Mouse (Mus musculus) kidney, postnatal 14 days (tissue): ENCODE data around the gene Mymx.
"Not testable (repeated sequence)": the region's sequence is repeated elsewhere in the genome, so short reads cannot be mapped to it uniquely, and the experiment has no call there.

Experiments used
- DNase-seq: peaks from one replicate; pipeline ENCODE4 v3.0.0; 2022; ENCODE audit warnings: mixed read lengths

Mymx gene

GRCm38 (mm10) chr17:45601877-45602304 is at the start of gene Mymx:
Mymx (minus strand) TSS chr17:45602102.
- peak; percentile 70 for DNase-seq

- DNase-seq = no peak
These were observed 42.3 kb upstream of the Mymx start for GRCm38 (mm10) chr17:45644185-45644584.

GRCm38 (mm10) chr17:45642701-45643100 is 40.8 kb upstream of the Mymx start:
- peak; percentile 72 for DNase-seq

GRCm38 (mm10) chr17:45641981-45642380 is 40.1 kb upstream of the Mymx start:
- no peak for DNase-seq

DNA sequence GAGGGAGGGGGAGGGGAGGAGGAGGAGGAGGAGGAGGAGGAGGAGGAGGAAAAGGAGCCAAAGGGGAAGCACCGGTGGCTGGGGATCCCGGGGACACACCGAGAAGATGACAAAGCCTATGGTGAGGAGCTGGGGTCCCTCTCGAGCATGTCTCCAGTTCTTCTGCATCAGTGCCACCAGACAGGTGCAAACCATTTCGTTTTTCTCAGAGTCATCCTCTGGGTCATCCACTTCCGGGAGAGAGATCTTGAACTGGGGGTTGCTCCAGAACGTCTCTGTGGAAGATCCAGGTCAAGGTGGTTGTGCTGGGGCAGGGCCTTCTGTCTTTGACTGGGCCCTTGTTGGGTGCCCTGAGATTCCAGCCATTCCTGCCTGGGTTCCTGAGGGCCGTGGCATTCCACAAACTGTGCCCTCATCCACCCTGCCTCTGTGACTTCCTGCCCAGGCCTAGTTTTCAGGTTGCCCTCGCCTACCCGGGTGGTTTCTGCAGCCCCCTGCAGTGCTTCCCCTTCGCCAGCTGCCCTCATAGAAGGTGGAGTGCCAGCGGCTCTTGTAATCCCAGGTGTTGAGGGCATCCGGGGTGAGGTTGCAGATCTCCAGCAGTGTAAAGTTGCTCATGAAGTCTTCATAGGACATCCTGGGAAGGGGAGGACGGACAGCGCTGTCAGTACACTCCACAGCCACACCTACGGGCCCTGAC is 36.8 kb upstream of the Mymx start:
- no peak for DNase-seq

DNA sequence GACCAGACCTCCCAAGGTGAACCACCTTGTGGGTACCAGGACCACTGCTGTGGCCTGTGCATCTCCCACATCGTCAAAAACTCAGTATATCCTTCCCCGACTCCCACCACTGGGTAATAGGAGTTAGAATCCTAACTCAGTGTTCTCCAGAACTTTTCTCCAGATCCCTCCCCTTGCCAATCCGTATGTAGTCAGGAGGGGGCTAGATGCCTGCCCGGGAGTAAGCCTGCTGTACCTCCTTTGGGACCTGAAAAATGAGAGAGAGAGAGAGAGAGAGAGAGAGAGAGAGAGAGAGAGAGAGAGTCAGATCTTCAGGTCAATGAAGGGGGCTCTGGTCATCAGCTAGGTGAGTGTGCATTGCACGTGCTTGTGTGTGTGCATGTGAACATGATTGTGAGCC is 32.1 kb upstream of the Mymx start:
- no peak for DNase-seq

DNA sequence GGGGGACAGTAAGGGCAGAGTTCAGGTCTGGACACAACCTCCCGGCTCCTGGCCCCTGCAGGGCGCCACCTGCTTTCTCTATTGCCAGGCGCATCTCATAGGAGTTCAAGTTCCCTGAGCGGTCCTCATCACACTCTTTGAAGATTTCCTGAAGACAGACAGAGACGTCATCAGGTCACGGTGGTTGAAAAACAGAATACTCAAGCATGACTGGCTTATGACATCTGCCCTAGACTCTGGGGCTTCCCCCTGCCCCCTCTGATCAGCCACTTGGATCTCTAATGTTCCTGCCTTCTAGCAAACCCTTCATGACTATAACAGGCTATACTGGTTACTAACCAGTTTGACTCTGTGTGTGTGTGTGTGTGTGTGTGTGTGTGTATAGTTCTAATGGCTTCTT is 30.0 kb upstream of the Mymx start:
- no peak for DNase-seq

DNA sequence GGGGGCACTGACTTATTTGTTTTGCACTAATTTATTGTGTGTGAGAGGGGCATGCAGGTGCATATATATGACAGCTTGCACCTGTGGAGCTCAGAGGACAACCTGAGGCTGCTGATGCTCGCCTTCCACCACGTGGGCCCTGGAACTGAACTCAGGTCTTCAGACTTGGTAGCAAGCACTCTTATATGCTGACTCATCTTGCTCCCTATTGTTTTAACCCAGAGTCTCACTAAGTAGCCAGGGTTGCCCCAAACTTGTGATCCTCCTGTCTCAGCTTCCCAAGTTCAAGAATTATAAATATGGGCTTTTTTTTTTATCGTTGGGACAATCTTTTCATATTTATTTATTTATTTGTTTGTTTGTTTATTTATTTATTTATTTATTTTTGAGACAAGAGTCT is 29.1 kb upstream of the Mymx start:
- no peak for DNase-seq

GRCm38 (mm10) chr17:45629861-45630694 is 28.2 kb upstream of the Mymx start:
- DNase-seq = peak; percentile 74

- DNase-seq = peak; percentile 53
These were observed 27.3 kb upstream of the Mymx start for GRCm38 (mm10) chr17:45628885-45629855.

DNA sequence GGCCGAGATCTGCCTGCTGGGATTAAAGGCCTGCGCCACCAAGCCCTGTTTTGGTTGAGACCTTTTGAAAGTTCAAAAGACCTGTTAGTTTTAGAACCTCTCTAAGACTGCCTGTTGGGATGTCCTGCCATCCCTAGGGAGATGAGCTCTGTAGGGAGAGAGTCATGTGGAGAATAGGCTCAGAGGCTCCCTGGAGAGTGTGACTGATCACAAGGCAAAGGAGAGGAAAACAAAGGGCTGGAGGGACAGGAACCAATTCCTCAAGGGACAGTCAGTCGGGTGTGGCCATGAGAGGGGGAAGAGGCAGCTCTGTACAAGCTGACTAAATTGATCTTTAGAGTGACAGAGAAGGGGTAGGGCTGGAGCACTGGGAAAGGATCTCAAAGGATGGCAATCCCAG is 26.3 kb upstream of the Mymx start:
- DNase-seq = no peak

DNA sequence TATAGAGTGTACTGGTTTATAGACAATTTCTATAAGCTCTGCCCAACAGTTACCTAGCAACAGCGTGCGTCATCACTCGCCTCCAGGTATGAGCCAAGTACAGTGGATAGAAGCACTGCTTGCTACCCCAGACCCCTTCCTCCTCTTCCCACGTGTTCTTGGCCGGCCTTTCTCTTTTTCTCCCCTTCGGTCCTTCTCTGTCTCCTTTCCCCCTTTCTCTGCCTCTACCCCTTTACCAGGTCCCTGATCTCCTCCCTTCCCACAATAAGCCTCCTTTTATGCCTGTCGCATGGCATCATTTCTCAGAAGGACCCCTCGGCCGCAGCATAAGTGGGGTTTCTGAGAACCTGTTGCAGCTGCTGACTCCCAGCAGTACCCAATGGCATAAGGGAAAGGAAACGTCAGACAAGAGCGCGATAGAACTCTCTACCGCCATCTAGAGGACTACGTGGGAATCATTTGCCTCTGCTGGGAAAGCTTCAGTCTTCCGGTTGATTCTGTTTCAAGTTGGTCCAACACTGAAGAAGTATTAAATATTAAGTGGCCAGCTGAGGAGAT is 24.8 kb upstream of the Mymx start:
- DNase-seq = peak; percentile 84

- not testable (repeated sequence) for DNase-seq
These were observed 21.5 kb upstream of the Mymx start for GRCm38 (mm10) chr17:45623425-45623824.

- peak; percentile 65 for DNase-seq
These were observed 17.7 kb upstream of the Mymx start for GRCm38 (mm10) chr17:45619386-45620256.

DNA sequence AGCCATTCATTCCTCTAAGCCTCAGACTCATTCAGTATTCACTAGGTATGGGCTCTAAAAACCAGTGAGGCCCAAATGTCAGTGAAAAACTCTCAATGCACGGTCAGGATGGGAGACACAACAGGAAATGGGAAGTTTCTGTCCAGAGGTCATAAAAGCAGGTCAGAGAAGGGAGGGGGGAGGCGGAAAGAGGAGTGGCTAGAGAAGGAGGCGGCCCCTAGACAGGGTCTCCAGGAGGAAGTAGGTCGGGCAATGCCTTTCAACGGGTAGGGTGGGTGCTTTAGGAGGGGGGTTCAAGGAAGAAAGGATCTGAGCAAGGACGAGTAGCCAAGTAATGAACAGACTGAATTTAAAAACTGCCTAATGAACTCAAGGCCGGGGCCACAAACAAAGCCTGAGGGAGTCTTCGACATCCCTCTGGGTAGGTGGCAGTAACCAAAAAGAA is 17.1 kb upstream of the Mymx start:
- DNase-seq = peak; percentile 79

- no peak for DNase-seq
These were observed 15.8 kb upstream of the Mymx start for GRCm38 (mm10) chr17:45617655-45618054.

- DNase-seq = no peak
These were observed 14.8 kb upstream of the Mymx start for GRCm38 (mm10) chr17:45616679-45617078.

DNA sequence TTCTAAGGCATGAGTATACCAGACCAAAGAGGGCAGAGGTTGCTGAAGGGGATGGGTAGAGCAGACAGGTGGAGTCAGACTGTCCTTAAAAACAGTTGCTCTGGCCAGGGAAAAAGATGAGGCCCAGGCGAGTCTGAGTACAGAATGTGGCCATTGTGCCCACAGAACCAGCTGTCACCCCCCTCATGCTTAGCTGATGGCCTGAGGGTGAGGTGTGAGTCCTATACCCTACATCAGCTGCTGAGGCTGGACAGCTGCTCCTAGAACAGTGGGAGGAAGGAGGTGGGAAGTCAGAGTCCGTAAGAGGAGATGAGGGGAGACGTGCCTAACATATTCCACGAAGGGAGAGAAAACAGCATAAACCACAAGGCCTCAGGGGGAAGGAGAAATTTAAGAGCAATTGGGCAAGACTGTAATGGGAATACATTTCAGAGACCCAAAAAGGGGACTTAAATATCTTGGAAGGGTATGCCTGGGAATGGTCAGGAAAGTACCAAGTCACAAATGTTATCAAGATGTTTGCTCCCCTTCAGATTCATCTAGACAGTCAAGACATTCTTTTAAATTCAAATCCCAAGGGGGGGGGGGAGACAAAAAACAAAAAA is 14.2 kb upstream of the Mymx start:
- no peak for DNase-seq

DNA sequence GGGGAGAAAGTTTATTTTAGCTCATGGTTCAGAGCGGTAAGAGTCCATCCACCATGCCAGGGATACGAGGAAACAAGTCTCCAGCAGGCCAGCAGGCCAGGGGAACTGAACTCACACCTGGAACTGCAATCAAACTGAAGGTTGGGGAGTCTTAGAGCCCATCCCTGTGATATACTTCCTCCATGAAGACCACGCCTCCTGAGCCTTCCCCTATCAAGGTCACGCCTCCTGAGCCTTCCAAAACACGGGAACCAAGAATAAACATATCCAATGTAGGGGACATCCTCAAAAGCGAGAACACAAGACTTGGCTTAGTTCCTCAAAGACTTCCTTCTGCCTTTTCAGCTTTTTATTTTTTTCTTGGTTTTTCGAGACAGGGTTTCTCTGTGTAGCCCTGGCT is 11.0 kb upstream of the Mymx start:
- no peak for DNase-seq

GRCm38 (mm10) chr17:45612008-45612407 is 10.1 kb upstream of the Mymx start:
- DNase-seq = no peak
